Mouse (Mus musculus): ENCODE results near the gene Foxo6. TPM values are rescaled to one million over a fixed set of nuclear protein-coding genes. Genes with fewer than 3 reads are reported as not detected.

Foxo6 gene
- polyA plus RNA-seq, 1 experiment from 2014 or later, result 0.14 TPM

DNA sequence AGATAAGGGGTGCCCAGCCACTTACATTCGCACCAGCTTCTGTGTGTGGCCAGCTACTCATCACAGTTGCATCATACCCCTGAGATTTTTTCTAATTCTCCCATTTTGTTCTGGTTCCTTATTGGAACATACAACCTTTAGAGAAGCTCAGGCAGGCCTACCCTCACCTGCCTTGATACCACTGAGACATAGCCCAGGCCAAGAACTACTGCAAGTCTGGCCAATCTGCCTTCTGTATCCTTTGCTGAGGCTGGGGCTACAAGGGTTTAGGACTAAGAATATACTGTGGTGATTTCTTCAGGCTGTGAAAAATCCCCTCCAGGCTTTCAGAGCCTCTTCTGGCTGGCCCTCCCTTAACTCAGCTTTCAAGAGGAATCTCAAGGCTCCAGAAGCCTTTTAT, 36.7 kb upstream of the Foxo6 start:
- DNase-seq (ENCODE audit: low spot score), result no peak
- H3K4me1 ChIP-seq (replicated peaks; ENCODE audit: control insufficient read depth, insufficient read depth, low read length), result no peaks in the 10 kb centered on the region
- no peaks in the 10 kb centered on the region for H3K9me3 ChIP-seq (ENCODE audit: control insufficient read depth, low read length)
- no peaks in the 10 kb centered on the region for H3K27me3 ChIP-seq (replicated peaks; ENCODE audit: control insufficient read depth, insufficient read depth, low read length)
- no peak overlapping the region for H3K4me3 ChIP-seq (ENCODE audit: low read depth, low read length)
- H3K27ac ChIP-seq (ENCODE audit: low read depth, low read length), result no peak overlapping the region
- WGBS, result 78% methylated on average over 1 of the region's 1 CpGs
- H3K36me3 ChIP-seq (ENCODE audit: control insufficient read depth, insufficient read depth, low read length), result no peaks in the 10 kb centered on the region
- ATAC-seq (replicated peaks; ENCODE audit: low FRiP score), result no peak
- H3K4me2 ChIP-seq, result no peak overlapping the region
- no peak overlapping the region for H3K9ac ChIP-seq (ENCODE audit: low read depth, low read length)

DNA sequence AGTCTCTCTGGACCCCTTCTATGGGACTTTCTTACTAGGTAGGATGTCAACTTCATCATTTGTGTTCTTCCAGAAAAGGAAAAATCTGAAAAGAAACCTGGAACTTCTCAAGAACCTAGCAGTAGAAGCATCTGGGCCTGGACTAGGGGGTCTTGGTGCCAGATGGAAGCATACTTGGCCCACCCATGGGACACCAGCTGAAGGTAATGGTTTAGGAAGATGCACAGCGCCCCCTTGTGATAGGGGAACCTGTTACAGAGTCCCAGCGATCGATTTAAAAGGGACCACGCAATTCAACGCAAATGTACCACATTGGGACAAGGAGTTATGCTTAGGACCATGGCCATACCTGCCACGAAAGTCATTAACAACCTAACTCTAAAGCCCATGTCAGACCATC, 36.0 kb upstream of the Foxo6 start:
- DNase-seq (ENCODE audit: low spot score) (no peak), ATAC-seq (replicated peaks; ENCODE audit: low FRiP score) (no peak)
- H3K36me3 ChIP-seq (ENCODE audit: control insufficient read depth, insufficient read depth, low read length), result no peaks in the 10 kb centered on the region
- H3K9me3 ChIP-seq (ENCODE audit: control insufficient read depth, low read length), result no peaks in the 10 kb centered on the region
- H3K4me2 ChIP-seq, result no peak overlapping the region
- no peaks in the 10 kb centered on the region for H3K27me3 ChIP-seq (replicated peaks; ENCODE audit: control insufficient read depth, insufficient read depth, low read length)
- no peaks in the 10 kb centered on the region for H3K4me1 ChIP-seq (replicated peaks; ENCODE audit: control insufficient read depth, insufficient read depth, low read length)
- WGBS, result 25% methylated on average over 6 of the region's 6 CpGs
- no peak overlapping the region for H3K9ac ChIP-seq (ENCODE audit: low read depth, low read length)
- no peak overlapping the region for H3K4me3 ChIP-seq (ENCODE audit: low read depth, low read length)
- no peak overlapping the region for H3K27ac ChIP-seq (ENCODE audit: low read depth, low read length)

DNA sequence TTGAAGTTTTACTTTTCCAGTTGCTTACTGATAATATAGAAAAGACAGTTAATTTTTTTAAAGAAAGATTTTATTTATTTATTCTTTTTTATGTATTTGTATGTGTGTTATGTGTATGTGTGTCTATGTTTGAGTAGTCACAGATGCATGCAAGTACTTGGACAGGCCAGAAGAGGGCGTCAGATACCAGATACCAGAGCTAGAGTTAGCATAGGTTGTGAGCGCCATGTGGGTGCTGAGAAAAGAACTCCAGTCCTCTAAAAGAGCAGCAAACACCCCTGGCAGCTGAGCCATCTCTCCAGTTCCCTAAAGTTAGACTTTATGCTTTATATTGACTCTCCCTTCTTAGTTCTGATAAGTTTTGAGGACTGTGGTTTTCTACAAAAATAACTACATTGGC, 30.4 kb upstream of the Foxo6 start:
- DNase-seq (ENCODE audit: low spot score), result no peak
- no peak overlapping the region for H3K27ac ChIP-seq (ENCODE audit: low read depth, low read length)
- no peak overlapping the region for H3K4me2 ChIP-seq
- H3K27me3 ChIP-seq (replicated peaks; ENCODE audit: control insufficient read depth, insufficient read depth, low read length), result no peaks in the 10 kb centered on the region
- no peak overlapping the region for H3K4me3 ChIP-seq (ENCODE audit: low read depth, low read length)
- H3K36me3 ChIP-seq (ENCODE audit: control insufficient read depth, insufficient read depth, low read length), result no peaks in the 10 kb centered on the region
- 43% methylated on average over 2 of the region's 2 CpGs for WGBS
- H3K9ac ChIP-seq (ENCODE audit: low read depth, low read length), result no peak overlapping the region
- no peaks in the 10 kb centered on the region for H3K4me1 ChIP-seq (replicated peaks; ENCODE audit: control insufficient read depth, insufficient read depth, low read length)
- no peaks in the 10 kb centered on the region for H3K9me3 ChIP-seq (ENCODE audit: control insufficient read depth, low read length)
- no peak for ATAC-seq (replicated peaks; ENCODE audit: low FRiP score)

DNA sequence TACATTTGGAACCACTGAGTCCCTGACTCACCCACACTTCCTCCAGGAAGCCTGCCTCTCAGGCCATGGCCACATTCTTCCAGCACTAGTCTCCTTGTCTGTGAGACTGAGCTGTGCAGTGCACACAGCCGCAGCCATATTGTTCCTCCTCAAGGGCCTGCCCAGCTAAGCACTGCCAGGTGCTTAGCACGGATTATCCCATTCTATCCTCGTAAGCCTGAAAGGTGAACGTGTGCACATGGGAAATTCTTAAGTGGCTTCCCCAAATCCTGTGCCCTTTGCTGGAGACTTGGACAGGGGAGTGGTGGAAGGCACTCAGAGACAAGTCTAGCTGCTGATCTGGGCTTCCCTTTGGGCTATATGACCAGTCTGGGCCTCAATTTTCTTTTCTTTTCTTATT, 29.6 kb upstream of the Foxo6 start:
- no peak for ATAC-seq (replicated peaks; ENCODE audit: low FRiP score)
- Histone ChIP-seq H3K36me3 (ENCODE audit: control insufficient read depth, insufficient read depth, low read length) (no peaks in the 10 kb centered on the region), H3K4me1 (replicated peaks; ENCODE audit: control insufficient read depth, insufficient read depth, low read length) (no peaks in the 10 kb centered on the region), H3K27me3 (replicated peaks; ENCODE audit: control insufficient read depth, insufficient read depth, low read length) (no peaks in the 10 kb centered on the region), H3K4me3 (ENCODE audit: low read depth, low read length) (no peak overlapping the region), H3K9ac (ENCODE audit: low read depth, low read length) (no peak overlapping the region), H3K9me3 (ENCODE audit: control insufficient read depth, low read length) (no peaks in the 10 kb centered on the region), H3K27ac (ENCODE audit: low read depth, low read length) (no peak overlapping the region), H3K4me2 (no peak overlapping the region)
- no peak for DNase-seq (ENCODE audit: low spot score)
- 83% methylated on average over 4 of the region's 4 CpGs for WGBS

- Histone ChIP-seq H3K27ac (ENCODE audit: low read depth, low read length) (no peak overlapping the region), H3K9me3 (ENCODE audit: control insufficient read depth, low read length) (no peaks in the 10 kb centered on the region), H3K4me2 (no peak overlapping the region), H3K4me3 (ENCODE audit: low read depth, low read length) (no peak overlapping the region), H3K36me3 (ENCODE audit: control insufficient read depth, insufficient read depth, low read length) (no peaks in the 10 kb centered on the region), H3K4me1 (replicated peaks; ENCODE audit: control insufficient read depth, insufficient read depth, low read length) (no peaks in the 10 kb centered on the region), H3K9ac (ENCODE audit: low read depth, low read length) (no peak overlapping the region), H3K27me3 (replicated peaks; ENCODE audit: control insufficient read depth, insufficient read depth, low read length) (no peaks in the 10 kb centered on the region)
- 41% methylated on average over 3 of the region's 3 CpGs for WGBS
- ATAC-seq (replicated peaks; ENCODE audit: low FRiP score), result no peak
- no peak for DNase-seq (ENCODE audit: low spot score)
Measured at GRCm38 (mm10) chr4:120314571-120314970, 27.4 kb upstream of the Foxo6 start.

DNA sequence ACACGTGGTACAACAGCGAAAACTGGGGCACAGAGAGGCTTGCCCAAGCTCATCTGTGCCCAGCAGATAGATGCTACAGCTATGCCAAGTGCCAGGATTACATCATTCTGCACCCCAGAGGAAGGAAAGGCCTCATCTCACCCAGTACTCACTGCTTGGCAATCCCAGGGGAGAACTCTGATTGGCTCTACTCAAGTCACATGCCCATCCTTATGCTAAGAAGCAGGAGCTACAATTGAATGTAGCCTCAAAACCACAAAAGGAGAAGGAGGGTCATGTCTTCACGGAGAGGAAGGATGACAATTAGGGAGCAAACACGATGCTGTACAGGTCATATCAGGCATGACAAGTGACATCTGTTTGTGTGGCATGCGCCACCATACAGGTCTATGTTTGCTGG, 26.2 kb upstream of the Foxo6 start:
- no peaks in the 10 kb centered on the region for H3K27me3 ChIP-seq (replicated peaks; ENCODE audit: control insufficient read depth, insufficient read depth, low read length)
- ATAC-seq (replicated peaks; ENCODE audit: low FRiP score) (no peak), DNase-seq (ENCODE audit: low spot score) (no peak)
- H3K4me3 ChIP-seq (ENCODE audit: low read depth, low read length), result no peak overlapping the region
- H3K36me3 ChIP-seq (ENCODE audit: control insufficient read depth, insufficient read depth, low read length), result no peaks in the 10 kb centered on the region
- no peak overlapping the region for H3K4me2 ChIP-seq
- WGBS, result 62% methylated on average over 5 of the region's 5 CpGs
- H3K9ac ChIP-seq (ENCODE audit: low read depth, low read length), result no peak overlapping the region
- no peak overlapping the region for H3K27ac ChIP-seq (ENCODE audit: low read depth, low read length)
- no peaks in the 10 kb centered on the region for H3K9me3 ChIP-seq (ENCODE audit: control insufficient read depth, low read length)
- no peaks in the 10 kb centered on the region for H3K4me1 ChIP-seq (replicated peaks; ENCODE audit: control insufficient read depth, insufficient read depth, low read length)

DNA sequence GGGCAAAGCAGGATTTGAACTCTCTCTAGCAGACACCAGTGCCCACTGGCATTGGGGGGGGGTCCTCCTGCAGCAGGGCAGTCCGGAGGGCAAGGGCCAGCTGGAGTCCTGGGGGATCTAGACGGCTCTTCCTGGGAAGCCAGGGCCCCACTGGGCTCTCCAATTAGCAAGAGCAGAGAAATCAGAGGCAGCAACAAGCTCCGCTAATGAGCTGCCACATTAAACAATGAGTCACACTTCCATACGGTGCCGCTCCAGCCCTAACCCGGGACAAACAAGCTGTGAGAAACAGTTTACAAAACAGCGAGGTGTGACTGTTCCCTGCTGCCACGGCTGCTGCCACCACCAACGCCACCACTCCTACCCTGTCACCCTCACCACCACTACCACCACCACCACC, 17.4 kb upstream of the Foxo6 start:
- no peaks in the 10 kb centered on the region for H3K9me3 ChIP-seq (ENCODE audit: control insufficient read depth, low read length)
- DNase-seq (ENCODE audit: low spot score) (no peak), ATAC-seq (replicated peaks; ENCODE audit: low FRiP score) (no peak)
- H3K36me3 ChIP-seq (ENCODE audit: control insufficient read depth, insufficient read depth, low read length), result no peaks in the 10 kb centered on the region
- H3K4me1 ChIP-seq (replicated peaks; ENCODE audit: control insufficient read depth, insufficient read depth, low read length), result no peaks in the 10 kb centered on the region
- no peak overlapping the region for H3K4me3 ChIP-seq (ENCODE audit: low read depth, low read length)
- WGBS, result 8% methylated on average over 9 of the region's 9 CpGs
- no peak overlapping the region for H3K9ac ChIP-seq (ENCODE audit: low read depth, low read length)
- H3K4me2 ChIP-seq, result no peak overlapping the region
- H3K27me3 ChIP-seq (replicated peaks; ENCODE audit: control insufficient read depth, insufficient read depth, low read length), result peaks cover 9% of the 10 kb centered on the region; the same call in 1 of the 2 replicates
- H3K27ac ChIP-seq (ENCODE audit: low read depth, low read length), result no peak overlapping the region

- Histone ChIP-seq H3K9me3 (ENCODE audit: control insufficient read depth, low read length) (no peaks in the 10 kb centered on the region), H3K4me1 (replicated peaks; ENCODE audit: control insufficient read depth, insufficient read depth, low read length) (no peaks in the 10 kb centered on the region), H3K36me3 (ENCODE audit: control insufficient read depth, insufficient read depth, low read length) (no peaks in the 10 kb centered on the region), H3K9ac (ENCODE audit: low read depth, low read length) (no peak overlapping the region), H3K27ac (ENCODE audit: low read depth, low read length) (no peak overlapping the region), H3K4me2 (no peak overlapping the region), H3K4me3 (ENCODE audit: low read depth, low read length) (no peak overlapping the region), H3K27me3 (replicated peaks; ENCODE audit: control insufficient read depth, insufficient read depth, low read length) (peaks cover 9% of the 10 kb centered on the region; the same call in 1 of the 2 replicates)
- ATAC-seq (replicated peaks; ENCODE audit: low FRiP score) (no peak), DNase-seq (ENCODE audit: low spot score) (no peak)
- 45% methylated on average over 7 of the region's 7 CpGs for WGBS
Measured at GRCm38 (mm10) chr4:120299287-120299686, 12.1 kb upstream of the Foxo6 start.

DNA sequence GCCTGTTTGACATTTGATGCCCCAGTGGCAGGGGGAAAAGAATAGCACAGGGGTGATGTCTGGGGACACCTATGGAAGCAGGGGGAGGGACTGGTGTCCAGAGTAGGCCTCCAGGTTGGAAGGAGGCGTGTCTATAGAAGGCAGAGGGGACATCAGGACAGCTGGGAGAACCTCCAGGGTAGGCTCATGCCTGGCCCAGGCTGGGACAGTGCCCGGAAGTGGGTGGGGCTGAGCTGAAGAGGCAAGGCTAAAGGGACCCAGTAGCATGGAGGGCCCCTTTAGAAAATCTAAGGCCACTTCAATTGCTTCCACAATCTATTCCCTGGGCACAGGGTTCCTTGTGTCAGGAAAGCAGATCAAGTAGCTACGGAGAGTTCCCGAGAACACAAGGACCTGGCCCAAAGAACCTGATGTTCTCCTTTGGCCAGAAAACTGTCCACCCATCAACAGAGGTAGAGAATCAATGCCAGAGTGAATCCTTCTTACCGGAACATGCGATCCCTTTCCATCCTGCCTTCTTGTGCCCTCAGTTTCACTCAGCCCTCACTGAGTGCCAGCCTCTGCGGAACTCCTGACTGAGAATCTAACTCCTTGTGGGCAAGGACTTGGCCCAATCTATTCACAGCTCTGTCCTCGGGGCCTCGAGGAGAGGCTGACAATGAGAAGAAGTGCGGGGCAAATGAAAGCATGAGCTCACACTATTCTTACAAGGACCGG, 4.1 kb upstream of the Foxo6 start:
- no peak for ATAC-seq (replicated peaks; ENCODE audit: low FRiP score)
- H3K27me3 ChIP-seq (replicated peaks; ENCODE audit: control insufficient read depth, insufficient read depth, low read length), result peaks cover 21% of the 10 kb centered on the region

More for the DNA sequence above, 4.1 kb upstream of the Foxo6 start:
- Histone ChIP-seq H3K4me1 (replicated peaks; ENCODE audit: control insufficient read depth, insufficient read depth, low read length) (0 out of 2 replicates have a peak, but pooled peaks cover 2% of the 10 kb centered on the region), H3K36me3 (ENCODE audit: control insufficient read depth, insufficient read depth, low read length) (no peaks in the 10 kb centered on the region), H3K27ac (ENCODE audit: low read depth, low read length) (no peak overlapping the region), H3K9ac (ENCODE audit: low read depth, low read length) (no peak overlapping the region), H3K4me2 (no peak overlapping the region), H3K9me3 (ENCODE audit: control insufficient read depth, low read length) (no peaks in the 10 kb centered on the region), H3K4me3 (ENCODE audit: low read depth, low read length) (no peak overlapping the region)
- WGBS, result 72% methylated on average over 11 of the region's 11 CpGs
- no peak for DNase-seq (ENCODE audit: low spot score)

All from liver, embryonic 11.5 days (tissue).